Mouse (Mus musculus) large intestine, adult 2 months (tissue): ENCODE measurements around the gene Eif1ad. TPM values are rescaled to one million over a fixed set of nuclear protein-coding genes. Genes with fewer than 3 reads are reported as not detected.
A peak's percentile ranks its signal among the peaks of the same experiment; 100 is the strongest.
"Not testable (repeated sequence)": the region's sequence is repeated elsewhere in the genome, so short reads cannot be mapped to it uniquely, and the experiment has no call there.

ENCODE experiments used
- DNase-seq: peaks from one replicate; pipeline ENCODE4 v3.0.0-alpha.2; 2012; ENCODE audit warnings: low read depth, low spot score
- WGBS: fragments of 180-500 bp; shearing (Covaris S2); methylation state at CpG from one replicate; pipeline ENCODE4 v1.1.7; 2018; 5-methylcytosine and 5-hydroxymethylcytosine counted together
- polyA plus RNA-seq: library from polyadenylated mRNA; depleted of rRNA; stranded (reverse); fragments of >200 nt; gene quantifications from 2 replicates; pipeline ENCODE4 v1.2.3, GENCODE M21; 2012

Eif1ad gene
- polyA plus RNA-seq, 1 experiment: 26.9 TPM

DNA sequence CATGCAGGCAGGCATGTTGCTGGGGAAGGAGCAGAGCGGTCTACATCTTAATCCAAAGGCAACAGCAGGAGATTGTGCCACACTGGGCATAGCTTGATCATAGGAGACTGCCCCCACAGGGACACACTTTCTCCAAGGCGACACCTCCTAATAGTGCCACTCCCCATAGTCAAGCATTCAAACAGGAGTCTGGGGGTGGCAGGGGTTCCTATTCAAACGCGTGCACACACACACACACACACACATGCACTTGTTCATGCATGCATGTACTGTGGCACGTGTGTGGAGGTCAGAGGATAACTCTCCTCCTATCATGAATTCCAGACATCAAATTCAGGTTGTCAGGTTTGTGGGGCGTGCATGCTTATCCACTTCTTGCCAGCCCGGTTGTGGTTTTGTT, 6.2 kb downstream of the Eif1ad start:
- no peak for DNase-seq
- 93% methylated on average over 7 of the region's 7 CpGs for WGBS

- no peak for DNase-seq
- WGBS: 80% methylated on average over 4 of the region's 4 CpGs
Observed at GRCm38 (mm10) chr19:5374177-5374576, 7.6 kb downstream of the Eif1ad start.

GRCm38 (mm10) chr19:5374748-5375147, 8.2 kb downstream of the Eif1ad start:
- WGBS: 53% methylated on average over 4 of the region's 4 CpGs

DNA sequence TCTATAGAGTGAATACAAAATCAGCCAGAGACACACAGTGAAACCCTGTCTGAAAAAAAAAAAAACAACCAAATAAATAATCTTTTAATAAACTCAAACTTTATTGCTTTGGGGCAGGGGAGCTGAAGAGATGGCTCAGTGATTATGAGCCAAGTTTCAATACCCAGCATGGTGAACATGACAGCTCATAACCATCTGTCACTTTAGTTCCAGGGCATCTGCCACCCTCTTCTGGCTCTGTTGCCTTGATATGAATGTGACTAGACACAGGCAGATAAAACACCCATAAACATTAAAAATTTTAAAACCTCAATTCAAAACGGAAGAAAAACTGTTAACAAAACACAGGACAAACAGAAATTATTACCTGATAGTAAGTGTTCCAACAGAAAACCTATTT, 10.9 kb downstream of the Eif1ad start:
- 86% methylated on average over 1 of the region's 1 CpGs for WGBS
- DNase-seq: no peak

More at GRCm38 (mm10) chr19:5374748-5375147, 8.2 kb downstream of the Eif1ad start:
- DNase-seq: no peak

- no peak for DNase-seq
- WGBS: 96% methylated on average over 12 of the region's 12 CpGs
Observed at GRCm38 (mm10) chr19:5383326-5383725, 16.8 kb downstream of the Eif1ad start.

DNA sequence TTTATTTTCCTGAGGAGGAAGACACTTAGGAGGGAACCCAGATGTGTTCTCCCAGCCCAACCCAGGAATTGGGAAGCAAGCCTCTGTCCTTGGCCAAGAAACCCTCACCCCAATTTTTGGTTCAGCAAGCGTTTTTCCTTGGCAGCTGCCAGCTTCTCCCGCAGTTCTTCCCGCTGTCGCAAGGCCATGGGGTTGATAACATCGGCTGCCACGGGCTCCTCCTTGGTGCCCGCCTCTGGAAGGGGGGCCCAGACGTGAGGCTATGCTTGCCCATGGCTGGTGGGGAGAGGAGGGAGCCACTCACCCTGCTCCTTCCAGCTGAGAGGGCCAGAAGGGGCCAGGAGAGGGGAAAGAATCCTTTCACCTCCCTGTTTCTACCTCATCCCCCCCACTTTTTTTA, 18.2 kb downstream of the Eif1ad start:
- 92% methylated on average over 8 of the region's 8 CpGs for WGBS

DNA sequence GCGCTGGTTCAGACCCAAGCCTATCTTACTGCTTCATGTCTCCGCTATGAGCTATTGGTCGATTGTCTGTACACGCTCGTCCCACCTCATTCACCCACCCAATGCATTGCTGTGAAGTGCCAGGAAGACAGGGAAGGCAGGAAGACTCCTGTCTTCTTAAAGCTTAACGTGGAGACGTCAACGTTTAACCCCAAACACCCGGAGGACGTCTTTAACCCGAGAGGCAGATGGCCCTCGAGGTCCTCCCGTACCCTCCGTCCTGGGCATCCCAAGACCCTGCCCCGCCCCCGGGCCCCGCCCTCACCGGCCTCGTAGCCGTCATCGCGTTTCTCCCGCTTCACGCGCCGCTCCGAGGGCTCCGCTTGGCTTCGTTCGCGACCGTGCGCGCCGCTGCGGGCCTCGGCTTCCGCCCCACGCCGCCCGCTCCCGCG, 21.5 kb downstream of the Eif1ad start:
- DNase-seq: no peak
- WGBS: under 1% methylated on average over 42 of the region's 43 CpGs

More for the DNA sequence above, 18.2 kb downstream of the Eif1ad start:
- no peak for DNase-seq

DNA sequence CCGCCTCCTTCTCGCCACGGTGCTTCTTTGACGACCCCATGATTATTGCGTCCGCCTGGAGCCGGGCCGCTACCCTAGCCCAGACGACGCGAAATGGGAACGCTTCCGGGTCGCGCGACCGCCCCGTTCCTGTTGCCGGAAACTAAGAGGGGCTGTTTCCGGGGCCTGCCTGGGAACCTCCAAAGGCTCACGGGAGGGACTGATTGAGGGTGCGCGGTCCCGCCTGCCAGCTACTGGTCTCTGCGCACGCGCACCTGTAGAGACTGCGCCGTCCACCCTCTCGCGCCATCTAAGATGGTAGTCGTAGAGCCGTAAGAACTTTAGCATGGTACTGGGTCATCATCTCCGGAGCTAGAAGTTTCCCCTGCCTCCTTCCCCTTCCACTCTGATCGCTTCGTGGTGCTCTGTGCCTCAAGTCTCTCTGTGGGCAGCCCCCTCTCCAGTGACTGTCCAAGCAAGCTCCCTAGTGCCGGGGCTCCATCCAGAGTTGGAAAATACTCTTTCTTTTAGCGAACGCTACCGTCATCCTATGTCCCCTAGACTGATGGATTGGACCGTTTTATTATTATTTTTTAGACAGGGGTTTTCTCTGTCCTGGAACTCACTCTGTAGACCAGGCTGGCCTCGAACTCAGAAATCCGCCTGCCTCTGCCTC, 22.2 kb downstream of the Eif1ad start, which contains the start of gene Sart1:
Sart1 (minus strand) TSS at position 116 of the 655 bp plus-strand sequence.
- under 1% methylated on average over 43 of the region's 43 CpGs for WGBS
- DNase-seq: peak; percentile 83

DNA sequence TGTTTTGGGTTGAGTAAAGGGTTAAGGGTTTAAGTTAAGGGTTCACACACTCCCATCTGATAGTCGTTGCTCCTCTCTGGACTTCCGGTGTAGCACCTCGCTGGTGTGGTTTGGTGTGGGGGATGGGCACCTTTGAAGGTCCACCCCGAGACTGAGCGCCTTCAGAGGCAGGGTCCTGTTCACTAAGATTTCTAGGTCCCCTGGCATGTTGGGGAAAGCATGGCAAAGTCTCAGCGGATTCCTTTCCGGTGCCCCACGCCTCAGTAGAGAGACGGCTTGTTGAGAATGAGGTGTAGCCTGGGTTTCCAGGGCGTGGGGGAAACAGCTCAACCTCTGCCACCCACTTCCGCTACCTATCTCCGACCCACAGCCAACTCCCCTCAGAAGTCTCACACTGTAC, 23.1 kb downstream of the Eif1ad start:
- peak; percentile 35 for DNase-seq
- WGBS: 8% methylated on average over 12 of the region's 12 CpGs

DNA sequence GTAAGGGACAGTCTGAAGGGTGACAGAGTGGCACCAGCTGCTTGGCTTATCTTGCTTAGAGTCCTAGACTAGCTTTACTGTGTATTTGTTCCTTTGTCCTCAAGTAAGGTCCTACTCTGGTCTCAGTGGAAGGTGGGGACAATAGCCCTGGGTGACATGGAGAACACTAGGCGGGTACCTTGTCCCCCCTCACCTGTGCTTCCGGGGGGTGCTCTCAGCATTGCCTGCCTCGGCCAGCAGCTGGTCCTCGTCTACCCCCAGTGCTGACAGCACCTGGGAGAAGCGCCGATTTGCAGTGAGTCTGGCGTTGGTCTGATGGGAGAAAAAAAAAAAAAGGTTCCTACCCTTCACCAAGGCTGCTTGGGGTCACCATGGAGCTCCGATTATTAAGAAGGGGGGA, 23.9 kb downstream of the Eif1ad start:
- WGBS: 72% methylated on average over 8 of the region's 8 CpGs
- DNase-seq: no peak

GRCm38 (mm10) chr19:5392892-5393291, 26.4 kb downstream of the Eif1ad start:
- 19% methylated on average over 4 of the region's 4 CpGs for WGBS
- DNase-seq: no peak

DNA sequence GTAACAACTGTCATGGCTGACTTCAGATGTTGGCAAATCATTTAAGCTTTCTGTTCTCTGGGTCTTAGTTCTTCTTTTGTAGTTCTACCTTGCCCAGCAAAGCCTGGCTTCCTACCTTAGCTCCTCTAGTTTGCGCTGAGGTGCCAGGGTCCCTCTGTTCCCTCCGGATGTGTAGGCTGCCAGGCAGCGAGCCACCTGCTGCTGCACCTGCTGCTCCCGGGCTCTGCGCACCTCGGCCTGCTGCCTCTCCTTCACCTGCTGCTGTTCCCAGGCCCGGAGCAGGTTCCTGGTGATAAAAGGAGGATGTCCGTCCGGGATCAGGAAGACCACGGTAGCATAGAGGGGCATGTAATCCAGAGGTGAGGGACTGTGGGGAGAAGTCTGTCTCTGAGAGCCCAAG, 27.6 kb downstream of the Eif1ad start:
- DNase-seq: no peak
- WGBS: 32% methylated on average over 10 of the region's 10 CpGs

DNA sequence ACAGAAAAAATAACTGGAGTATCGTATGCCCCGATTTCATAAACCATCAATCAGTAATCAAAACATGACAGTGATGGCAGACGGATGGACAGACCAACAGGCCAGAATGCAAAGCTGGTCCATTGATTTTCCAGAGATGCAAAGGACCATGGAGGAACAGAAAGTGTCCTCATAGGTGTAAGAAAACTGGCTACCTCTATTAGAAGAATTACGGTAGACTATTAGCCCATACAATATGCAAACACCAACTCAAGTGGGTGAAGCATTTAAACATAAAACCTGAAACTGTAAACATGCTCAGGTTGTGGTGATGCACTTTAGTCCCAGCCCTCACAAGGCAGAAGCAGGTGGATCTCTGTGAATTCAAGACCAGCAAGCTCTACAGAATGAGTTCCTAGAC, 28.8 kb downstream of the Eif1ad start:
- no peak for DNase-seq
- WGBS: 76% methylated on average over 4 of the region's 4 CpGs

- not testable (repeated sequence) for DNase-seq
- WGBS: 68% methylated on average over 4 of the region's 4 CpGs
Observed at GRCm38 (mm10) chr19:5401073-5401472, 34.5 kb downstream of the Eif1ad start.

DNA sequence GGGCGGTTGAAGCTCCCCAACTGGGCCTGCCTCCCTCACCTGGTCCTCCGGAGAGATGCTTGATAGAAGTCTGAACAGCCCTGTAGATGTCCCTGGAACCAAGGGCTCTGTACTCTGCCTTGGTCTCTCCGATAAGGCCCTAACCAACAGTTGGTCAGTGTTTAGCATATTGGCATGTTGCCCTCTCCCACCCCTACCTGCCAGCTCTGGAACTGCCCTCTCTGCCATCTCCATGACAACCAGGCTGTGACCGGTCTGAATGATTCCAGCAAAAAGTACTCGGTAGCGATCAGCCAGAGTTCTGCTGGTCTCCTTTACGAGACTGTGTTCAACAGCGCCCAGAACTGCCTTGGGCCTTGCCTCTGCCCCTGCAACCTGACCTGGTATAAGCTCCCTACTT, 35.8 kb downstream of the Eif1ad start, which contains the start of gene Tsga10ip:
Tsga10ip (minus strand) TSS at position 234 of the 400 bp plus-strand sequence.
- 75% methylated on average over 8 of the region's 8 CpGs for WGBS
- no peak for DNase-seq

DNA sequence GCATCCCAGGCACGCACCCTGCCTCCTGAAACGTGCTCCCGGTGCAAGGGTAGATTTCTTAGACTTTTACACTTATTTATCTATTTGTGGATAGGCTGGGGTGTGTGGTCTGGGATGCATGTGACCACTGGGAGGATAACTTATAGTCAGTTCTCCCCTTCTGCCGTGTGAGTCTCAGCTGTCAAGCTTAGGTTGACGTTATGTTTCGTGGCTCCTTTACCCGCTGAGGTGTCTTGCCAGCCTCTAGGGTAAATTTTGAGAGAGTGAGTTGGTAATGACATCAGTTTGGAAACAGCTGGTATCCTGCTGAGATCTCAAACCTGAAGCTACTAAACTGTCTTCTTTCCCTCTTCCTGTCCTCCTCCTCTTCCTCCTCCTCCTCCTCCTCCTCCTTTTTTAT, 39.4 kb downstream of the Eif1ad start:
- no peak for DNase-seq
- 17% methylated on average over 7 of the region's 7 CpGs for WGBS

DNA sequence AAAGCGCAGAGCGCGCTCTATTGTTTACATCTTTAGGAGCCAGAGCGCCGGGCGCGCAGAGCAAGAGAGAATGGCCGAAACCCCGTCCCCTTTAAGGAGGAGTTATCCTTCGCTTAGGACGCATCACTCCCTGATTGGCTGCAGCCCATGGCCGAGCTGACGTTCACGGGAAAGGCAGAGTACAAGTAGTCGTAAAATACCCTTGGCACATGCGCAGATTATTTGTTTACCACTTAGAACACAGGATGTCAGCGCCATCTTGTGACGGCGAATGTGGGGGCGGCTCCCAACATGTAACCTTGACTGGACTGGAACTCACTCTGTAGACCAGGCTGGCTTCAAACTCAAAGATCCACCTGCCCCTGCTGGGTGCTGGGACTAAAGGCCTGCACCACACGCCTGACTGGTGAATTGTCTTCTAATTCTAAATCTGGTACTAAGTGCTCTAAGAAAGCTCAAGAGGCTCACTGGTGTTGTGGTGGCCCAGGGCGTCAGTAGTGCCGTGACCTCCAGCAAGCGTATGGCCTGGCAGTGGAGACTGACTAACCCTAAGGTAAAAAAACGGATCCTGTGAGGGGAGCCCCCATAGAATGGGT, 40.1 kb downstream of the Eif1ad start:
- not testable (repeated sequence) for DNase-seq
- 17% methylated on average over 25 of the region's 25 CpGs for WGBS

DNA sequence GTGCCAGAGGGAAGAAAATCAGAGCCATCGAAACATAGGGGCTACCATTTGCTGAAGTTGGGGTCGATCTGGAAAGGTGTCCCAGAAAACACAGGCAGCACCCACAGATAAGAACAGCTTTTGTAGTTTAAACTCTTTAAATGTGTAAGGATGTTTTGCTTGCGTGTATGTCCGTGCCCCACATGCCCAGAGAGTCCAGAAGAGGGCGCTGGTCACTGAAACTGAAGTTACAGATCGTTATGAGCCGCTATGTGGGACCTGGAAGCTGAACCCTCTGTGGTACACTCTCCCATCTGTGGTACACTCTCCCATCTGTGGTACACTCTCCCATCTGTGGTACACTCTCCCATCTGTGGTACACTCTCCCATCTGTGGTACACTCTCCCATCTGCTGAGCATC, 40.6 kb downstream of the Eif1ad start:
- WGBS: 18% methylated on average over 7 of the region's 7 CpGs
- DNase-seq: no peak

DNA sequence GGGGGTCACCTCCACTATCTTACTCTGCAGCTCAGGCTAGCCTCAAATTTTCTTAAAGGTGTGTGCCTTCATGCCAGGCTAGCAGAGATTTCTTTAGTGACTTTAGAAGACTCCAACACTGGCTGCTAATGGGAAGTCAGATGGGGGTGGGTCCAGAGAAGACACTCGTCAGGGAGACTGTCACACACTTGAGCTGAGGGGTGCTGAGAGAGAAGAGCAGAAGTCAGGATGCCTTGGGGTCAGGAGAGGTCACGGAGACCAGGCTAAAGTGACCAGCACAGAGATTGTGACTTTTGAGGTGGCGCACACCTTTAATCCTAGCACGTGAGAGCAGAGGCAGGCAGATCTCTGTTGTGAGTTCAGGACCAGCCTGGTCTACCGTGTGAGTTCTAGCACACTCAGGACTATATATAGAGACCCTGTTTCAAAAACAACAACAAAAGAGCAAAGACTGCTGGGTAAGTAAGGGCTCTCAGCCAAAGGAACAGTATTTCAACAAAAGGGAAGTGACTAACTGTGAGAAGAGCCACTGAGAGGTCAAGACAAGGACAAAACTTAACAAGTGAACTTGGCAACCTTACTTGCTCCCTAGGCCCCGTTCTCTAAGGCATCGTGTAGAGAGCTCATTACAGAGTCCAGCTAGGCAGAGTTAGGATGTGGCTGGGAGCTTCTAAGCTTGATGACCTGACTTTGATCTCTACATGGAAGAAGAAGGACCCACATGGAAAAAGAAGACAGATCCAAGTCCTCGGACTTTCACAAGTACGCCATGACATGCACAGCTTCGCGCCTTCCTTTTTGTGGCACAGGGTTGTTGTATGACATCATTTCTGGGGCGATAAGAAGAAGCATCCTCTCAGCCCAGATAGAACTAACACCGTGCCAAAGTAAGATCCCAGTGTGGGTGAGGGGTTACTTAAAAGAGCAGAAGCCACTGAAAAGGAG, 41.8 kb downstream of the Eif1ad start:
- DNase-seq: no peak
- 75% methylated on average over 13 of the region's 13 CpGs for WGBS

GRCm38 (mm10) chr19:5409068-5409467, 42.5 kb downstream of the Eif1ad start:
- DNase-seq: no peak
- WGBS: 63% methylated on average over 5 of the region's 5 CpGs
